Mouse (Mus musculus) heart, postnatal 0 days (tissue): ENCODE measurements around the gene Tnfrsf1a.

Experiments
- CTCF ChIP-seq: IDR thresholded peaks from 2 replicates; pipeline ENCODE4 v1.5.1; 2016; ENCODE audit warnings: antibody characterized with exemption, control low read depth, low read depth
- EP300 ChIP-seq: IDR thresholded peaks from 2 replicates; pipeline ENCODE4 v1.6.1; 2016; ENCODE audit warnings: antibody characterized with exemption, low read depth

GRCm38 (mm10) chr6:125342198-125342597 is 7.0 kb upstream of the Tnfrsf1a start:
- TF ChIP-seq CTCF (no peak), EP300 (no peak)
